Mouse (Mus musculus) heart, postnatal 10 days (tissue): ENCODE results near the gene Atp5b. TPM values are rescaled to one million over a fixed set of nuclear protein-coding genes. Genes with fewer than 3 reads are reported as not detected.
A peak's percentile ranks its signal among the peaks of the same experiment; 100 is the strongest.

Experiments
- DNase-seq, 2 experiments: peaks; one replicate each; pipeline ENCODE4 v3.0.0; 2021
- intact Hi-C: fragments of 180-260 bp; cut with DNase I; formaldehyde crosslinking; loops from one replicate; pipeline ENCODE4 v1.15.1; 2025
- total RNA-seq, 2 experiments: library from RNA; stranded (reverse); gene quantifications; 2 replicates each; pipeline ENCODE4 v1.2.3; 2021

The Atp5b gene
- total RNA-seq, 2 experiments from 2014 or later: 7,591 to 7,651 TPM

GRCm38 (mm10) chr10:128093496-128094294 is 10.6 kb downstream of the Atp5b start:
- peak in 1 of 2 experiments; percentile 39 for DNase-seq
- intact Hi-C loops: no loop called here

GRCm38 (mm10) chr10:128094340-128094968 is 11.4 kb downstream of the Atp5b start:
- intact Hi-C loops: no loop called here

GRCm38 (mm10) chr10:128095003-128095636 is 12.0 kb downstream of the Atp5b start:
- intact Hi-C loops: no loop called here
- no peak for DNase-seq

More at GRCm38 (mm10) chr10:128094340-128094968, 11.4 kb downstream of the Atp5b start:
- DNase-seq: peak; percentile 87 to 89

GRCm38 (mm10) chr10:128096313-128096692 is 13.2 kb downstream of the Atp5b start:
- no peak for DNase-seq
- intact Hi-C loops: loop anchor here (2.0 kb wide), 1 partner anchor 86 kb away; no protein-coding TSS in a partner anchor

GRCm38 (mm10) chr10:128096693-128097586 is 13.9 kb downstream of the Atp5b start:
- intact Hi-C loops: loop anchor here (2.0 kb wide), 1 partner anchor 86 kb away; no protein-coding TSS in a partner anchor

GRCm38 (mm10) chr10:128097587-128097971 is 14.5 kb downstream of the Atp5b start:
- intact Hi-C loops: loop anchor here (2.0 kb wide), 1 partner anchor 85 kb away; no protein-coding TSS in a partner anchor
- peak; percentile 69 to 80 for DNase-seq

More at GRCm38 (mm10) chr10:128096693-128097586, 13.9 kb downstream of the Atp5b start:
- DNase-seq: peak; percentile 85 to 90

GRCm38 (mm10) chr10:128110103-128110761 is 27.2 kb downstream of the Atp5b start:
- intact Hi-C loops: loop anchor here (2.0 to 10.0 kb wide), 2 partner anchors 21 to 185 kb away; partner anchors contain the start of gene Il23a
- DNase-seq: peak; percentile 39 to 48

GRCm38 (mm10) chr10:128111227-128111626 is 28.2 kb downstream of the Atp5b start:
- intact Hi-C loops: loop anchor here (2.0 to 10.0 kb wide), 2 partner anchors 20 to 184 kb away; partner anchors contain the start of gene Il23a
- DNase-seq: no peak

- intact Hi-C loops: no loop called here
- no peak for DNase-seq
Measured at GRCm38 (mm10) chr10:128123833-128124232, 40.8 kb downstream of the Atp5b start.

GRCm38 (mm10) chr10:128124831-128125230 is 41.8 kb downstream of the Atp5b start:
- DNase-seq: no peak
- intact Hi-C loops: no loop called here

- no peak for DNase-seq
Measured at GRCm38 (mm10) chr10:128125951-128126350, 42.9 kb downstream of the Atp5b start.

GRCm38 (mm10) chr10:128127497-128127896 is 44.4 kb downstream of the Atp5b start:
- intact Hi-C loops: no loop called here
- DNase-seq: no peak

More at GRCm38 (mm10) chr10:128125951-128126350, 42.9 kb downstream of the Atp5b start:
- intact Hi-C loops: no loop called here

- no peak for DNase-seq
- intact Hi-C loops: no loop called here
Measured at GRCm38 (mm10) chr10:128128143-128128542, 45.1 kb downstream of the Atp5b start.

GRCm38 (mm10) chr10:128131297-128131696 is 48.2 kb downstream of the Atp5b start:
- DNase-seq: no peak
- intact Hi-C loops: loop anchor here (2.0 to 10.0 kb wide), 2 partner anchors 20 to 354 kb away; no protein-coding TSS in a partner anchor

- no peak for DNase-seq
- intact Hi-C loops: loop anchor here (2.0 to 10.0 kb wide), 2 partner anchors 21 to 353 kb away; no protein-coding TSS in a partner anchor
Measured at GRCm38 (mm10) chr10:128131812-128132211, 48.7 kb downstream of the Atp5b start.

- DNase-seq: no peak
- intact Hi-C loops: loop anchor here (10.0 kb wide), 1 partner anchor 351 kb away; no protein-coding TSS in a partner anchor
Measured at GRCm38 (mm10) chr10:128133650-128134332, 50.7 kb downstream of the Atp5b start.

GRCm38 (mm10) chr10:128135374-128135773 is 52.3 kb downstream of the Atp5b start:
- intact Hi-C loops: loop anchor here (10.0 kb wide), 1 partner anchor 349 kb away; no protein-coding TSS in a partner anchor
- no peak for DNase-seq
